Mouse (Mus musculus) C2C12 (cell line): ENCODE measurements around the gene Arhgap21.

ENCODE experiments used
- CTCF ChIP-seq: IDR thresholded peaks from one replicate; pipeline ENCODE4 v1.5.1; 2011; ENCODE audit not compliant: control insufficient read depth, insufficient read depth, insufficient read length
- MYOD1 ChIP-seq: IDR thresholded peaks from one replicate; pipeline ENCODE4 v1.6.1; 2011; ENCODE audit warnings: low read depth; ENCODE audit not compliant: control insufficient read depth, insufficient read length
- MYOG ChIP-seq: IDR thresholded peaks from one replicate; pipeline ENCODE4 v1.6.1; 2011; ENCODE audit not compliant: control insufficient read depth, insufficient read length; ENCODE audit errors: extremely low read depth
- USF1 ChIP-seq: IDR thresholded peaks from one replicate; pipeline ENCODE4 v1.6.1; 2011; ENCODE audit warnings: low read depth, mild to moderate bottlenecking, control low read depth, moderate library complexity

- TF ChIP-seq MYOG (no peak), CTCF (no peak), USF1 (no peak), MYOD1 (no peak)
Observed at GRCm38 (mm10) chr2:21001156-21001555, 32.5 kb upstream of the Arhgap21 start.
